Mouse (Mus musculus) CD4-positive, CD25-positive, alpha-beta regulatory T cell, adult 4 months (primary cell): ENCODE measurements around the gene Otub1. TPM values are rescaled to one million over a fixed set of nuclear protein-coding genes. Genes with fewer than 3 reads are reported as not detected.

ENCODE experiments used
- ATAC-seq: one replicate; pipeline ENCODE4 v1.8.0; 2017
- polyA plus RNA-seq, 2 experiments: library from polyadenylated mRNA; unstranded; fragments of 100-300 nt; shearing (Covaris generic); gene quantifications; one replicate each; pipeline ENCODE4 v1.2.1; 2017

The Otub1 gene
- polyA plus RNA-seq, 2 experiments from 2014 or later = 157 to 198 TPM

DNA sequence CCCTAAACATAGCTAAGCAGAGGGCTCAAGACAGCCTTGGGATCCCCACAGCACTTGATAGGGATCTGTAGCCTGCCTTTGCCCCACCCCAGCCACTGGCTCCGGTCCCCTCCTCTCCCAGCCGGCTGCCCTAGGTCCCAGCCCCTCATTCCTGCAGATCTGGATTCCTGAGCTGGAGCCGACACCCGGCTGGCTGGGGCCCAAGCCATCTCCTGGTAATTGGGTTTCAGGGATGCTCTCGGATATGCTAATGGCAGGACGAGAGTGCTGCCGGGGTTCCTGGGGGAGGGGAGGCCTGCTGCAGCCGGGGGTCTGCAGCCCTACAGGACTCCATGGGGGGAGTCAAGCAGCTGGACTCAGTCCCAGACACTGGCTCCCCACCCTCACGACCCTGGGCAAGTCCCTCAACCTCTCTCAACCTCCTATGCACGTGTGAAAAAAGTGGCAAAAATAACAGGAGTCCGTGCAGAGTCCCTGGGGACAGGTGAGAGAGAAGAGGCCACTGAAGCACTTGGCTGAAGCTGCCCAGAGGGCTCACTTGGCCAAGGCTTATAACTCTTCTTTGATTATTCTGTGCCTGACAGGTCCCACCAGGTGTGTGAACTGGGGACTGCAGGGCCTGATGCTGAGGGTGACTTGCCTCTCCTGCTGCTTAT lies 29.9 kb downstream of the Otub1 start:
- no peak for ATAC-seq

- no peak for ATAC-seq
These were observed 33.9 kb downstream of the Otub1 start for GRCm38 (mm10) chr19:7172051-7172866.

- no peak for ATAC-seq
These were observed 34.7 kb downstream of the Otub1 start for GRCm38 (mm10) chr19:7171447-7171846.

DNA sequence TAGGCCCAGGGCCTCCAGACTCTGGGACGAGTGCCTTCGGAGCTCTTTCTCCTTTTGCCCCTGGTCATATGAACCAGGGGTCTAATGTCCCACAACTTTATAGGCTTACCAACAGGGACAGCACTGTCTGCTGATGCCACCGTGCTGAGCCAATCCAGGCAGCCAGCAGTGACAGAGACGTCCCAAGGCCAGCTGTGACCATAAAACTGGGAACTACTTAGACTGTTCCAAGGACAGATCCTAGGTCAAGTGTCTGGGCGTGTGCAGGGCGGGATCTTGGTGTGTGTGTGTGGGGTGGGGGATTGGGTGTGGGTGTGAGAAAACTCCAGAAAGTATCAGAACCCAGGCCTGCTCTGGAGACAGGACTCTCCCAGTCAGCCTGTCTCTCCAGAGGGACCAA lies 35.2 kb downstream of the Otub1 start:
- ATAC-seq = no peak

DNA sequence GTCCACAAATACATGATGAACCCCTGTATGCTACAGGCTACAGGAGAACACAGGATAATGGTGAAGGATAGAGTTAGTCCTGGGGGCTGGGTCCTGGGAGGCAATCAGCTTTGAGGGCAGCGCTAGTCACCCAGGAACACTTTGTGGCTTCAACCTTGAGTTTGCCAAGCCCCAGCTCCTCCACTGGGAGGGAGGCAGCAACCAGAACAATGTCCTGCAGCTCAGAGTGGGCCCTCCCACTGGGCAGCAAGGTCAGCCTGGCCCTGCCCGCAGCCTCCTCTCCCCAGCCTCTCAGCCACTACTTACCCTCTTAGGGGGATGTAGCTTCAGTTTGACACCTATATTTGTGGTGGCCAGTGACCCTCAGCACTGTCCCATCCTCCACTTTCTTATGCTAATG lies 37.7 kb downstream of the Otub1 start:
- no peak for ATAC-seq

DNA sequence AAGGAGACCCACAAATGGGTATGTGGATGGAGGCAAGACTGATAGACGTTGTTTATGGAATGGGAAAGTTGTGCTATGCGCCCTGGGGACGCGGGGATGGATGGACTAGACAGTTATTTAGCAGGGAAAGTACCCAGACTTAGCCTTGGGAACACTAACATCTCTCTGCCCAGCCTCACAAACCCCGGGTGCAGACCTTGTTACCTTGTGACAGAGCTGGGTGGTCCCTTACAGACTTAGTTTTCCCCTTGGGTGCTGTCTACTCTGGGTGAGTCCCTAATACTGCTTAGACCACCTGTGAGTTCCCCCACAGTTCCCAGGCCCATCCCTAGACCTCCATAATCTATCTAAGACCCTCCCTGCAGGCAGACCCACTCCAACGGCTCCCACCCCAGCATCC lies 39.3 kb downstream of the Otub1 start:
- no peak for ATAC-seq

- ATAC-seq = no peak
These were observed 39.9 kb downstream of the Otub1 start for GRCm38 (mm10) chr19:7166200-7166711.

DNA sequence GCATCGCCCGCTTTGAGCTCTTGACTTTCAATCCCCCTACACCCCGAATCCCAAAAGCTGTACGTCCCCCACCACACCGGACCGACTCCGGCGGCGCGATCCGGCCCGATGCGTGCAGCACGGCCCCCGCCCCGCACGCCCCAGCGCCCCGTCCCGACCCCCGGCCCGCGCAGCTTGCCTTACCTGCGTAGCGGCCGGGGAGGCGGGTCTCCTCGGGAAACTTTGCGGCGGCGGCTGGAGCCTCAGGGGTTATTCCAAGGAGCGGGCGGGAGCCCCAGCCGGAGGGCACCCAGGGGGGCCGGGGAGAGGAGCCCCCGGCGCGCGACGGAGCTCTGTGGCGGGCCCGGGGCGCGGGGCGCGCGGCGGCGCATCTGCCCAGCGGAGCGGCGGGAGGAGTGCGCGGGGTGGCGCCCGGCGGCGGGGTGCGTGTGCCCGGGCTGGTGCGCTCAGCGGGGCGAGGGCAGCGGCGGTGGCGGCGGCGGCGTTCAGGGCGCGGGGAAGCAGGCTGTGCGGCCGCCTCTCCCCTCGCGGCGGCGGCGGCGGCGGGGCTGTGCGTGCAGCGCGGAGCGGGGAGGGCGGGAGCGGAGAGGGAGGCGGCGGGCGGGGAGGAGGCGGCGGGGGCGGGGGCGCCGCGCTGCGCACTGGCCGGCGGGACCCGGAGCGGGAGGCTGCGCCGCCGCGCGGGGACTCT lies 40.5 kb downstream of the Otub1 start:
- no peak for ATAC-seq

- no peak for ATAC-seq
These were observed 41.2 kb downstream of the Otub1 start for GRCm38 (mm10) chr19:7164820-7165323.

DNA sequence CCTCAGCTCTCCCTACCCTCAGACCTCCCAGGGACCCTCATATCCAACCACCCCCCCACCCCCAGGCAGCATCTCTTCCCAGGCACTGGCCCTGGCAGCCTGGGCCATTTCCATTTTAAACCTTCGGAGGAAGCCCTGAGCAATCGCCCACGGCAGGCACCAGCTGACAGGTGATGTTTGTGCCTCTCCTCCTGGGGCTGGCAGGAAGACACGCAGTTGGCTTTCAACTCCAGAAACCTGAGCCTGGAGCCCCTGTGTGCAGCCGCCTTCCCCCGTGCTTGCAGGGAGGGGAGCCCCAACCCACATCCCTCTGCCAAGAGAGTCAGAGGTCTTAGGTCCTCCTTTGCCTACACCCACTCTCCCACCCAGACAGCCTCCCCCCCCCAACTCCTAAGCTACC lies 41.9 kb downstream of the Otub1 start:
- no peak for ATAC-seq

- no peak for ATAC-seq
These were observed 45.1 kb downstream of the Otub1 start for GRCm38 (mm10) chr19:7161064-7161463.

GRCm38 (mm10) chr19:7160151-7160906 lies 45.8 kb downstream of the Otub1 start:
- no peak for ATAC-seq

GRCm38 (mm10) chr19:7157734-7158133 lies 48.4 kb downstream of the Otub1 start:
- no peak for ATAC-seq

- ATAC-seq = no peak
These were observed 50.9 kb downstream of the Otub1 start for GRCm38 (mm10) chr19:7155196-7155595.

GRCm38 (mm10) chr19:7153232-7153631 lies 52.9 kb downstream of the Otub1 start:
- ATAC-seq = no peak

- ATAC-seq = no peak
These were observed 54.0 kb downstream of the Otub1 start for GRCm38 (mm10) chr19:7151927-7152653.

- no peak for ATAC-seq
These were observed 54.7 kb downstream of the Otub1 start for GRCm38 (mm10) chr19:7151300-7151926.

GRCm38 (mm10) chr19:7149158-7149685 lies 56.9 kb downstream of the Otub1 start:
- no peak for ATAC-seq

DNA sequence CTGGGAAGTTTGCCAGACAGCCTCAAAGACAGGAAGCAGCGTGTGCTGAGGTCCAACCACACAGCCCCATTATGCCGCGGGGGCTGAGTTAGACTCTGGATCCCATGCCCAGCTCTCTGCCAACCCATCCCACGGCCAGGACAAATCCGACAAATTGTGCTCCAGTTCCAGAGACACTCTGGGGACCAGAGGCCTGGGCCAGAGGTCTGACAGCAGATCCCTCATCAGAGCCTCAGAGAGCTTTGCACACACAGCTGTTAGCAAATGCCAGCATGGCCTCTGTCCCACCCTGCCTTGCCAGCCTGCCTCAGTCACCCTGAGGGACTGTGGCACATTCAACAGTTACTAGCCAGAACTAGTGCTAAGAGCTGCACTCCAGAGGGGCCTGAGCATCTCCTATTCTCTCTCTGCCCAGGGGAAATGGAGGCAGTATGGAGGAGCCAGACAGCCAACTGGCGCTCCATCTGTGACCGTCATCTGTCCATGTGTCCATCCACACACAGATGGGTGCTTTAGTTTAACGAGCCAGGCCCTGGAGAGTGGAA lies 57.5 kb downstream of the Otub1 start:
- no peak for ATAC-seq
